Mouse (Mus musculus) adrenal gland, adult 2 months (tissue): Measurements from ENCODE around the gene Ctns. TPM values are rescaled to one million over a fixed set of nuclear protein-coding genes. Genes with fewer than 3 reads are reported as not detected.

Experiments used
- DNase-seq: peaks from one replicate; pipeline ENCODE4 v3.0.0; 2021
- long read RNA-seq: library from polyadenylated mRNA; stranded (forward); transcript quantifications from one replicate; pipeline ENCODE4 v2.0.0, GENCODE M21; 2021
- polyA plus RNA-seq: library from polyadenylated mRNA; depleted of rRNA; stranded (reverse); fragments of >200 nt; gene quantifications from 2 replicates; pipeline ENCODE4 v1.2.3, GENCODE M21; 2012; rRNA removed
- total RNA-seq, 2 experiments: library from RNA; stranded (reverse); gene quantifications; 2 replicates each; pipeline ENCODE4 v1.2.3; 2021

Ctns gene
- total RNA-seq (10 to 100 TPM; 16.8 to 18.3 TPM), polyA plus RNA-seq (11.1 and 12.5 TPM in 2 replicates)
- long read RNA-seq, transcript Ctns-201 (11 exons, 2,570 nt), result major isoform, 6 of 9 reads
- long read RNA-seq, partial matches to known transcripts, result 1 of 9 reads
- long read RNA-seq, other reads (novel, unspliced or antisense), result 2 of 9 reads

- no peak for DNase-seq
Measured at GRCm38 (mm10) chr11:73198603-73199229, at the start of gene Ctns. Ctns (minus strand) TSS chr11:73199042.

DNA sequence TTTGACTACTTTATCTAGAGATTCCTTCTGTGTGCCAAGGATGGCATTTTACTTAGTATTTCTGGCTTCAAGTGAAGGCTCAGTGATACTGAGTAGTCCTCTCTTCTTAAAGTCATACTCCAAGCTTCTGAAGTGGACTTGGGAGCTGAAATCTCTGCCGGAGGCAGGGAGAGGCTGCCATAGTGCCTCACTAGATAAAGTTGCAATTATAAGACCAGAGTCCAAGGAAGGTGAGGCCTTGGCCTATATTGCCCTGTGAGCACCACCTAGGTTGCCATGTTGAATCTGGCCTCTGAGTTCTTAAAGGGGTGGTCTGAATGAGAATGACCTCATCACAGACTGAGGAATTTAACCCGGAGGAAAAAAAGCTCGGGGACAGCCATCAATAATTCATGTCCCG lies 43.9 kb upstream of the Ctns start:
- no peak for DNase-seq

DNA sequence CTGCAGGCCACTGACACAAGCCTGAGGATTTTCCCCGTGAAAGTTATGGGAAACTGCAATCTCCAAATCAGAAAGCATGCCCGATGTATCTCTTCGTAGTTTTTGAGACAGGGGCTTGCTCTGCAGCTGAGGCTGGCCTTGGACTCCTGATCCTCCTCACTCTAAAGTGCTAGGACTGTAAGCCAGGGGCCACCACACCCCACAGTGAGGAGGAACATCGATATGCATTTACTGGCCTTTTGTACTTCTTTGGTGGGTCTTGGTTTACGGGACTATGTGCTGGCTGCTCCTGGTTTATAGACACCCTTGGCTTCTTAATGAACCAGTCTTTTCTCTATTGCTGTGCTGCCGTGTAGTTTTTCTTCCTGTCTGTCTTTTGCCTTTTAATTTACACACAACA lies 43.4 kb upstream of the Ctns start:
- no peak for DNase-seq

- DNase-seq, result no peak
Measured at GRCm38 (mm10) chr11:73236731-73237130, 37.9 kb upstream of the Ctns start.

- peak; percentile 52 for DNase-seq
Measured at GRCm38 (mm10) chr11:73235990-73236701, 37.3 kb upstream of the Ctns start.

- no peak for DNase-seq
Measured at GRCm38 (mm10) chr11:73233992-73234391, 35.1 kb upstream of the Ctns start, which contains the start of gene Trpv1. Trpv1 (plus strand) TSS chr11:73234292.

GRCm38 (mm10) chr11:73232513-73232912 lies 33.7 kb upstream of the Ctns start:
- no peak for DNase-seq

- DNase-seq, result no peak
Measured at GRCm38 (mm10) chr11:73230081-73230480, 31.2 kb upstream of the Ctns start.

GRCm38 (mm10) chr11:73228881-73229280 lies 30.0 kb upstream of the Ctns start:
- no peak for DNase-seq

- DNase-seq, result no peak
Measured at GRCm38 (mm10) chr11:73225856-73226255, 27.0 kb upstream of the Ctns start.

- peak; percentile 43 for DNase-seq
Measured at GRCm38 (mm10) chr11:73223966-73224365, 25.1 kb upstream of the Ctns start.

DNA sequence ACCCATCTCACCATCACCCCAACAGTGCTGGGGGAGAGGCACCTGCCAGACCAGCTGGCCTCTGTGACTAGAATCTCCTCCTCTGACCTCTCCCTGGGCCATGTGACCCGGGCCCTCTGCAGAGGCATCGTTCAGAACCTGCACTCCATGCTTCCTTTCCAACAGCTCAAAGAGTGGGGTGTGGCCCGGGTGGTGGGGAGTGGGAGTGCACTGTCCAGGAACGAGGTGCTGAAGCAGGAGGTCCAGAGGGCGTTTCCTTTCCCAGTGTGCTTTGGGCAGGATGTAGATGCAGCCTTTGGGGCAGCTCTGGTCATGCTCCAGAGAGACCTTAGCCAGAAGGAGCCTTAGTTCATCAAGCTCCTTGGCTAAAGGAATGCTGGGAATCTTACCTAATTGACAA lies 24.0 kb upstream of the Ctns start:
- DNase-seq, result no peak

- DNase-seq, result no peak
Measured at GRCm38 (mm10) chr11:73220651-73221050, 21.8 kb upstream of the Ctns start.

- no peak for DNase-seq
Measured at GRCm38 (mm10) chr11:73219671-73220070, 20.8 kb upstream of the Ctns start.

GRCm38 (mm10) chr11:73213956-73214355 lies 15.1 kb upstream of the Ctns start:
- DNase-seq, result no peak

DNA sequence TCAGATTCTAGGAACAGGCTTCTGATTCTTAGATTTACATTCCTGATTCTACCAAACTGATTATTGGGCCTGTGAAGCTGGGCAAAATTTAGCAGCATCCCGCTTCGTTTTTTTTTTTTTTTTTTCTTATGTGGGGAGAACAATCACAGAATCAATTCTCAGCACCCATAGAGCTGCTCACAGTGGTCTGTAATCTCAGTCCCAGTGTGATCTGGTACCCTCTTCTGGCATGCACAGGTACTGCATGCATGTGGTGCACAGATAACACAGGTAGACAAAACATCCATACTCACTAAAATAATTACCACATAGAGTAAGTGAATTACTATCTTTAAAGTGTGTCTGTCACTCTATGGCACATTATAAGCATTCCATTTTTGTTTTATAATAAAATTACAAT lies 8.8 kb upstream of the Ctns start:
- no peak for DNase-seq

GRCm38 (mm10) chr11:73205194-73205593 lies 6.4 kb upstream of the Ctns start:
- no peak for DNase-seq

DNA sequence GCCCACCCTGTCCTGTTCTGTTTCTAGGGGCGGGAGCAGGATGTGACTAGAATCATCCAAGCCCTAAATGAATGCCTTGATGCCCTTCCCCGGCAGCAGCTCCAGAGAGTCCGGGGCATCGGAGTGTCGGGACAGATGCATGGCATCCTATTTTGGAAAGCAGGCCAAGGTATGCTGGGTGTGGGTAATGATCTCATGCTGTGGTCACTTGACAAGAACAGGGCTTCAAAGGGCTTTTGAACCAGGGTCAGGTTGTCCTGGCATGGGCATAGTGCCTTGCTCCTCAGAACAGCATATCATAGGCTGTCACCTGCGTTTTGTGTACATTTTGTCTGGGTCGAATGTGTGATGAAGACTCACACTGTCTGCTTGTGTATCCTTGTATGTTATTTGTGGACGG lies 5.1 kb upstream of the Ctns start:
- no peak for DNase-seq

GRCm38 (mm10) chr11:73201597-73201996 lies 2.8 kb upstream of the Ctns start:
- no peak for DNase-seq

GRCm38 (mm10) chr11:73201021-73201420 lies 2.2 kb upstream of the Ctns start:
- peak; percentile 62 for DNase-seq

DNA sequence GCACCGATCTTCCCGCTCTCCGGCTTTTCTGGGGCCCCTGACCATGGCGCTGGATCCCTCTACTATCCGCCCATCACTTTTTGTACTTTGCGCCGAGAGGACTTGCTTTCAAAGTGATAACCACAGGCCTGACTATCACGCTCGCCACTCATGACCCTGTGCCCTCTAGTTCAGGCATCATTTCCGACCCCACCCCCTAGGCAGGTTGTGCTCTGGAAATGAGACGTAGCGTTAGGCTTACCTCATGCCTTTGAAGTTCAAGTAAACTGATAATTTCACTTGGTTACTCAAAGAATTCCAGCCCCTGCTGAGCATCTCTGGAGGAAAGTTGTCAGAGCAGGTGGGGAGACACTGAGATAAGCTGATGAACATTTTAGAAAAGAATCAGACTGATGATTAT lies 1.0 kb upstream of the Ctns start:
- DNase-seq, result peak; percentile 43

DNA sequence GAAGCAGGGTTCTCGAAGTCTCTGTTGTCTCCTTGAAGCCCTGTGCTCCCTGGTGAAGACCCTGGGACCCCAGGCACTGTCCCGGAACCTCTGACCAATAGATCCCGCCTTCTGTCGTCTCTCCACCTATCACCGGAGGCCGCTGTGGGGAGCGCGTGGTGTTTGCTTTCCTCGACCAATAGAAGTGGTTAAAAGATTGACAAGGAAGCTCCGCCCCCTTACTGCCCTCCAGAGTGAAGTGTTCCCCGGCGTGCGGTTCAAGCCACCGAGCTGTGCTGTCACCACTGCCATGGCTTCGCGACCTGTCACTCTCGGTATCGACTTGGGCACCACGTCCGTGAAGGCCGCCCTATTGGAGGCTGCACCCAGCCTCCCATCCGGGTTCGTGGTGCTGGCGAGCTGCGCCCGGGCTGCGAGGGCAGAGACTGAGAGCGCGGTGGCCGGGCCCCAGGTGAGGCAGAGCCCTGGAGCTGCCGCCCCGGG lies 429 bp upstream of the Ctns start, which contains the start of gene Shpk:
Gene Shpk, plus strand, starts transcription at position 231 of the 483 bp plus-strand sequence.
- DNase-seq, result peak; percentile 96

DNA sequence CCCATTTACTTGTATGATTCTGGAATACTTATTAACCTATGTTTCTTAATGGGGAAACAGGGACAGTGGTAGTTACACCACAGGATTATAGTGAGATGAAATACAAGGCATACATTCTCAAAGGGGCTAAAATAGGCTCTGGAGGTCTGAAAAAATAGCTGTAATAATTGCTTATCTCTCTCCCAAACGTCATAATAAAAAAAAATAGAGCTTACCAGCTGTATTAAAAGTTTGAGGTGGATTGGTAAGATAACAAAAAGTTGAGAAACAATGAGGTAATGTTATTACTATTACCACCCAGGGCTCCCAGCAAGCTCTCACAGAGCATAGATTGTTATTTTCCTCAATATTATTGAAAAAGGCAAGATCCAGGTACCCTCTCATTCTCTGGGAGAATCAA lies 652 bp downstream of the Ctns start:
- no peak for DNase-seq
